Mouse (Mus musculus): ENCODE results near the gene Selenoo. TPM values are rescaled to one million over a fixed set of nuclear protein-coding genes. Genes with fewer than 3 reads are reported as not detected.

The Selenoo gene
- total RNA-seq (2021): 41.8 and 50.2 TPM in 2 replicates
- long read RNA-seq, transcript Selenoo-201 (9 exons, 2,383 nt): major isoform, 138 of 168 reads
- long read RNA-seq, partial matches to known transcripts: 12 of 168 reads
- long read RNA-seq, other reads (novel, unspliced or antisense): 18 of 168 reads

DNA sequence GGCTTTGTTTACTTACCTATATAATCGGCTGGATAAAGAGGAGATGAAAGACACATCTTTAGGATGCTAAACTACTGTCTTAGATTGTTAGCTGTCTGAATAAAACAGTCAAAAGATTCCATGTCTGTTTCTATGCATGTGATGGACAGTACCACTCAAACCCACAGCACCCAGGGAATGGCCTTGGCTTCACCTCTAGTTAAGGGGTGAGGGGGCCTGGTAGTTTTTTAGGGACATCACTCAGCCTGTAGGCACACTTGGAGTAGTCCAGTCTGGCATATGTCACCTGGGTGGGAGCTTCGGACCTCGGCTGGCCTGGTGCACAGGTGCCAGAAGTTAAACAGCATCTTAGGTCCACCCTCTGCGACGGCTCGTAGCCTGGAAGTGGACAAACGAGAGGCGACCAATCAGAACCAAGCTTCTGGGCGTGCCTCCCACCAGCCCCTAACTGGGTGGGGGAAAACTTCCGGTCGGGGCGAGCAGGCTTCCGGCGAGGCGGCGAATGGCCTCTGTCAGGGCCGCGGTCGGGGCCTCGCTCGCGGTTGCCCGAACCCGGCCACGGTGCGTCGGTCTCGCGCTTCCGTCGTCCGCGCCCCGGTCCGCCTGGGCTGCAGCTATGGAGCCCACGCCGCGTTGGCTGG, at the start of gene Selenoo:
Selenoo (plus strand) TSS at position 478 of the 641 bp plus-strand sequence.
- peak; percentile 92 for DNase-seq

DNA sequence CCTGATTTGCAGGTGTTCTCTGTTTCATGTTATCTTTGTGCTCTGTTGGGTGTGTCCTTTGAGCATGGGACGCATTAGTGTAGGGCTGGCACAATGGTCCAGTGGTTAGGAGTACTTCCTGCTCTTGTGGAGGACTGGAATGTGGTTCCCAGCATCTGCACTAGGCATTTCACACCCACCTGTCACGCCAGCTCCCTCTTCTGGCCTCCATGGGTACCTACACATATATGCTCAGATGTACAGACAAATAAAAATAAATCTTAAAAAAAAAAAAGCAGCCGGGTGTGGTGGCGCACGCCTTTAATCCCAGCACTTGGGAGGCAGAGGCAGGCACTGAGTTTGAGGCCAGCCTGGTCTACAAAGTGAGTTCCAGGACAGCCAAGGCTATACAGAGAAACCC, 44.5 kb upstream of the Selenoo start:
- DNase-seq: no peak

GRCm38 (mm10) chr15:89046356-89046755, 42.5 kb upstream of the Selenoo start:
- DNase-seq: no peak

- no peak for DNase-seq
Measured at GRCm38 (mm10) chr15:89054666-89055065, 34.2 kb upstream of the Selenoo start.

- no peak for DNase-seq
Measured at GRCm38 (mm10) chr15:89058736-89059135, 30.1 kb upstream of the Selenoo start.

GRCm38 (mm10) chr15:89059161-89059931, 29.5 kb upstream of the Selenoo start, which contains the start of gene Panx2:
Gene Panx2, plus strand, starts transcription at chr15:89059734.
- DNase-seq: no peak

DNA sequence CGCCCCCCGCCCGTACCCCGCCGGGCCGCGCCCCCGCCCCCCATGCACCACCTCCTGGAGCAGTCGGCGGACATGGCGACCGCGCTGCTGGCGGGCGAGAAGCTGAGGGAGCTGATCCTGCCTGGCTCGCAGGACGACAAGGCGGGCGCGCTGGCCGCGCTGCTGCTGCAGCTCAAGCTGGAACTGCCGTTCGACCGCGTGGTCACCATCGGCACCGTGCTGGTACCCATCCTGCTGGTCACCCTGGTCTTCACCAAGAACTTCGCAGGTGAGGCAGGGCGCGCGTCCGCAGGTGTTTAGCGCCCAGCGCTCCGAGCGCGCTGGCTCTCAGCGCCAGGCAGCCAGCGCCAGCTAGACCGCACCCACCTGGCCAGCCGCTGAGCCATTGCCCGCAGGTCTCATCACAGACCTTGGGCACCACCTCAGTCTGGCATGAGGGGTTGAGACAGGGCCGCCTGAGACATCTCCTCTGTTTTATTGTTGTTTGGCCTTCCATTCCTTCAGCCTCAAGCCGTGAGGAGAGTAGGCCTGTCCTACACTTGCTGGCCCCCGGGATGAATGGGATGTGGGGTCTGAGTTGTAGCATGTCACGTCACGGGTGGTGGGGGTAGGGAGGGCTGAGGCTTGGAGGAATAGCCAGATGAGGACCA, 28.7 kb upstream of the Selenoo start:
- peak; percentile 31 for DNase-seq

- DNase-seq: no peak
Measured at GRCm38 (mm10) chr15:89060811-89061460, 27.9 kb upstream of the Selenoo start.

GRCm38 (mm10) chr15:89061761-89062517, 26.9 kb upstream of the Selenoo start:
- no peak for DNase-seq

GRCm38 (mm10) chr15:89062518-89062910, 26.4 kb upstream of the Selenoo start:
- DNase-seq: no peak

GRCm38 (mm10) chr15:89063001-89063400, 25.9 kb upstream of the Selenoo start:
- no peak for DNase-seq

DNA sequence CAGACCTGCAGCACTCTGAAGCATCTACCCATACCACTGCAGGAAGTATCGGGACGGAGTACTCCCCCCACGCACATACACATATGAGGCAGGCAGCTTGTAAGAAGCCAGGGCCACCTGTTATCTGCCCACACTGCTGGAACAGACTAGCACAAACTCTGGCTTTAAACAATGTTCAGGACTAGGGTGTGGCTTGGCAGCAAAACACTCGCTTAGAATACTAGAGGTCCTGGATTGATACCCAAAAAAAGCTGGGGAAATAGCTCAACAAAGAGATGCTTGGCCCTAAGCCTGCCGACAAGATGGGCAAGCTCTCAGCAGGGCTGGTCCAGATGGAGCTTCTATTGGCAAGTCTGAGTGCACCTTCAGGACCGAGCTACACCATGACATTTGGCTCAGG, 25.3 kb upstream of the Selenoo start:
- no peak for DNase-seq

- no peak for DNase-seq
Measured at GRCm38 (mm10) chr15:89064891-89065290, 24.0 kb upstream of the Selenoo start.

- DNase-seq: no peak
Measured at GRCm38 (mm10) chr15:89067609-89068008, 21.3 kb upstream of the Selenoo start.

GRCm38 (mm10) chr15:89068226-89068625, 20.7 kb upstream of the Selenoo start:
- DNase-seq: no peak

GRCm38 (mm10) chr15:89069336-89069840, 19.5 kb upstream of the Selenoo start:
- DNase-seq: no peak

- no peak for DNase-seq
Measured at GRCm38 (mm10) chr15:89070606-89071005, 18.3 kb upstream of the Selenoo start.

DNA sequence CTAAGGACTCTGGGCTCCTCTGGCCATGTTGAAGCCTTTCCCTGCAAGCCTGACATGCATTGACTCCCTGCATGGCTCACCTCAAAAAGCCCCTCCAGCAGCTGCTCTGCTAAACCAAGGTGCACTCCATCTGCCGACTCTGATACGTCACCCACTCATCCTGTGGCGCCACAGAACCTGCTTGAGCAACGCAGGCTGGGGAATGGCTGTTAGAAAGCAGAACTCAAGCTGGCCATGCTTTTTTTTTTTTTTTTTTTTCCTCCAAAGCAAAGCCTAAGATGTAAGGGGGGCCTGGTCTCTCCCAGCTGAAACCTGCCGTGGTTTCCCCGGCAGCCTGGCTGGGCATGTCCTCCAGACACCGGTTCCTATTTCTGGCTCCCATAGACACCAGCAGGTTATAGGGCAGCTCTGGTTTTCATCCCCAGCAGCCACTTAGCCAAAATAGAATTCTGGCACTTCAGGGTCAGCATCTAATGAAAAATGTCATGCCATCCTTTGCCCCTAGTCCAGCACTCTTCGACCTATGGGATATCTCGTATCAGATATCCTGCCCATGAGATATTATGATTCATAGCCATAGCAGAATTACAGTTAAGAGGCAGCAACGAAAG, 14.8 kb upstream of the Selenoo start:
- no peak for DNase-seq

DNA sequence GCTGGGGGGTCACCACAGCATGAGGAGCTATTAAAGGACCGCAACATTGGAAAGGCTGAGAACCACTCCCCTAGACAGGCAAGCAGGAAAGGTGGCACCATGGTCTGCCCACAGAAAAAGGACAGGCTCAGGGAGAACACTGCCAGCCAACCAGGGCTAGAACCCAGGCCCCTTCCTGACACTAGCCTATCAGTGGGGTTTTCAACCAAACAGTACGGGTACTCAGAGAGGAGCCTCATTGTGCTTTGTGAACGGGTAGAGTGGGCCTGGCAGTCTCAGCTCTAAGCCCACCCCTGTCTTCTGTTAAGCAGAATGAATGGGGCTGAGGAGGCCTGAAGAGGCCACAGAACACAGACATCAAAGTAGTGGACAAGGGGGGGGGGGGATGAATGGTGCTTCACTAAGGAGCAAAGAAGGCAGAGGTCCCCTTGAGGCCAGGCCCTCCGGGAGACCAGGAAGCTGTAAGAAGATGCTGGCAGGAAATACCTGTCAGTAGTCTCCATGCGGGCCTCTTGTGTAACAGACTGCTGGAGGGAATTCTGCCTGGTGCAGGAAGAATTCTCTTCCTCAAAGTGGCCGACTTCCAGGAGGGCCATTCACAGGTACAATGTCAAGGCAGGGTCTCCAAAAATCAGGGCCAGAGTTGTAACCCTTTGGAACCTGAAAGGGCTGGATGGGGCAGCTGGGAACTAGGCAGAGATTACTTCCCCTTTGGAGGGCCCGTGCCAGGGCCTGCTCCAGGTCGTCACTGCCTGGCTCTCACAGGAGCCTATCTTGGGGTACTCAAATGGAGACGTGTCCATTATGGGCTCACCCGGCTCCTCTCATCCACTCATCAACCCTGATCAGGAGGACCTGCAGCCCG, 14.0 kb upstream of the Selenoo start, which contains the start of gene Trabd:
Trabd (plus strand) TSS at position 512 of the 865 bp plus-strand sequence.
- no peak for DNase-seq
